Mouse (Mus musculus): ENCODE data around the gene Zfp692. TPM values are rescaled to one million over a fixed set of nuclear protein-coding genes. Genes with fewer than 3 reads are reported as not detected.
"Not testable (repeated sequence)": the region's sequence is repeated elsewhere in the genome, so short reads cannot be mapped to it uniquely, and the experiment has no call there.

Gene Zfp692
- polyA plus RNA-seq, 1 experiment = 21.1 TPM

DNA sequence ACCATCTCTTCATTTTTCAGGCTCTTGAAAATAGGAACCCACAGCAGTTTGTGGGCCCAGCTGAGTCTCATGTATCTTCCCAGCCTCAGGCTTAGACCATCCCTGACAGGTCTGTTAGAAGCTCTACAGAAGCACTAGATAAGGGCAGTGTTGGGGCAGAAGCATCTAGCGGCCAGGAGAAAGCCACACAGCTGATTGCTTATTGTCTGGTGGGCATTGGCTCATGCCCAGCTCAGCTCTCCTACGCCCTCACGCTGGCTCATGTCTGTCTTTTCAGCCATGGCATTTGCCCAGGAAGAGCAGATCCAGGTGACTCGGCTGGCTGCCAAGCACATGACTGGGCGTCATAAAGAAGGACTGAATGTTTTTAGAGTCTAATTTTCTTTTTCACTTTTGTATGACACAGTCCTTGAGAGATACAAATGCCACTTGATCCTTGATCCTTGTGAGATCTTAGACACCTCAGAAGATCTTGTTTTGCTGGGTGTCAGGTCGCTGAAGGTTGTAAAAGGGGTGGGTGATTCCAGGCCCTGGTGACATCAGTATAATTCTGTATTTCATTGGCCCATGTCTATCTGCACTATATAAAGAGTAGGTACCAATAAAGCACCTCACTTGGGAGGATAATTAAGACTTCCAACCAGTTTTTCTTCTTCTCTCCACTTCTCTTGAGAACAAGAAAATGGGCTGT is 51.1 kb downstream of the Zfp692 start:
- Histone ChIP-seq H3K9ac (ENCODE audit: low read depth, poor library complexity, severe bottlenecking) (no peak overlapping the region), H3K36me3 (ENCODE audit: control insufficient read depth, insufficient read depth, low read length, poor library complexity, severe bottlenecking) (no peaks in the 10 kb centered on the region), H3K27ac (ENCODE audit: insufficient read depth, low read length) (no peak overlapping the region), H3K27me3 (ENCODE audit: control insufficient read depth, insufficient read depth, low read length, poor library complexity, severe bottlenecking) (no peaks in the 10 kb centered on the region), H3K4me3 (ENCODE audit: low read depth, low read length) (no peak overlapping the region), H3K9me3 (replicated peaks; ENCODE audit: control insufficient read depth, insufficient read depth, low read length, poor library complexity, severe bottlenecking) (no peaks in the 10 kb centered on the region), H3K4me1 (ENCODE audit: control insufficient read depth, insufficient read depth, low read length) (no peaks in the 10 kb centered on the region)
- TF ChIP-seq EP300 (IDR thresholded peaks at IDR 0.05; ENCODE audit: insufficient read depth, low read depth, low read length) (no peak), POLR2A (IDR thresholded peaks at IDR 0.05; ENCODE audit: insufficient read depth, low read length) (no peak), CTCF (IDR thresholded peaks at IDR 0.05; ENCODE audit: low read depth, low read length) (no peak)

DNA sequence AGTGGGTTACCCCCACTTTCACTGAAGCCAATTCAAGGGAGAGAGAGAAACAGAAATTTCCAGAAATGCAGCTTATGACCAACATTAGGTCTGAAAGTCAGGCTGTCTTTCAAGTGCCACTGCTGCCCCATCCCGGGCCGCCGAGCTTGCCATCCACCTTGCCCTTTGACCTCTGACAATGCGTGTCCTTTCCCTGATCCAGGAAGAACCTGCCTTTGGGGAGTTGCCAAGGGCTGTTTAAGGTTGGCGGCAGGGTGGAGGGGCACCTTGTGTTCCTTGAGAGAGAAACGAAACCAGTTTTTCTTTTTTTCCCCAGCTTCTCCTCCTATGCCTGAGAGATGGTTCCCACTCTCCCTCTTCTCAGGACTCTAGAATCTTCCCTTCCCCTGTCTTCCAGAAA is 55.7 kb downstream of the Zfp692 start:
- H3K9ac ChIP-seq (ENCODE audit: low read depth, poor library complexity, severe bottlenecking); H3K36me3 ChIP-seq (ENCODE audit: control insufficient read depth, insufficient read depth, low read length, poor library complexity, severe bottlenecking); H3K9me3 ChIP-seq (replicated peaks; ENCODE audit: control insufficient read depth, insufficient read depth, low read length, poor library complexity, severe bottlenecking): not testable (repeated sequence)

More for the DNA sequence above, 55.7 kb downstream of the Zfp692 start:
- not testable (repeated sequence) for H3K4me3 ChIP-seq (ENCODE audit: low read depth, low read length); H3K4me1 ChIP-seq (ENCODE audit: control insufficient read depth, insufficient read depth, low read length); H3K27ac ChIP-seq (ENCODE audit: insufficient read depth, low read length); H3K27me3 ChIP-seq (ENCODE audit: control insufficient read depth, insufficient read depth, low read length, poor library complexity, severe bottlenecking)

Other genes with a start within 250 kb of the Zfp692 start
- not detected in 2 replicates for gene Gm12248, start 213.9 kb upstream of the Zfp692 start, polyA plus RNA-seq (2011; ENCODE audit: insufficient read depth, insufficient read length, low read depth, missing spikeins)
- gene Cnot8, start 202.9 kb upstream of the Zfp692 start, polyA plus RNA-seq (2011; ENCODE audit: insufficient read depth, insufficient read length, low read depth, missing spikeins) = 98.9 and 102 TPM in 2 replicates
- gene Gemin5, start 138.5 kb upstream of the Zfp692 start, polyA plus RNA-seq (2011; ENCODE audit: insufficient read depth, insufficient read length, low read depth, missing spikeins) = 45.5 and 50.4 TPM in 2 replicates
- 61.9 and 66.8 TPM in 2 replicates for gene Mrpl22, start 135.4 kb upstream of the Zfp692 start, polyA plus RNA-seq (2011; ENCODE audit: insufficient read depth, insufficient read length, low read depth, missing spikeins)
- gene Igtp, start 107.5 kb upstream of the Zfp692 start, polyA plus RNA-seq (2011; ENCODE audit: insufficient read depth, insufficient read length, low read depth, missing spikeins) = 9.9 and 10.1 TPM in 2 replicates
- gene Irgm2, start 107.5 kb upstream of the Zfp692 start, polyA plus RNA-seq (2011; ENCODE audit: insufficient read depth, insufficient read length, low read depth, missing spikeins) = 5.4 and 5.6 TPM in 2 replicates
- not detected in 2 replicates for gene 4930438A08Rik, start 32.3 kb upstream of the Zfp692 start, polyA plus RNA-seq (2011; ENCODE audit: insufficient read depth, insufficient read length, low read depth, missing spikeins)
- 8.3 and 9.0 TPM in 2 replicates for gene Zfp672, start 23.3 kb downstream of the Zfp692 start, polyA plus RNA-seq (2011; ENCODE audit: insufficient read depth, insufficient read length, low read depth, missing spikeins)
- gene Sh3bp5l, start 23.7 kb downstream of the Zfp692 start, polyA plus RNA-seq (2011; ENCODE audit: insufficient read depth, insufficient read length, low read depth, missing spikeins) = 33.6 and 41.4 TPM in 2 replicates
- not detected in 2 replicates for gene Lypd8, start 72.0 kb downstream of the Zfp692 start, polyA plus RNA-seq (2011; ENCODE audit: insufficient read depth, insufficient read length, low read depth, missing spikeins)
- gene 1810065E05Rik, start 114.0 kb downstream of the Zfp692 start, polyA plus RNA-seq (2011; ENCODE audit: insufficient read depth, insufficient read length, low read depth, missing spikeins) = not detected in 2 replicates
- gene Gm12253, start 125.5 kb downstream of the Zfp692 start, polyA plus RNA-seq (2011; ENCODE audit: insufficient read depth, insufficient read length, low read depth, missing spikeins) = not detected in 2 replicates
- not detected in 2 replicates for gene Lypd9, start 145.9 kb downstream of the Zfp692 start, polyA plus RNA-seq (2011; ENCODE audit: insufficient read depth, insufficient read length, low read depth, missing spikeins)
- not detected in 2 replicates for gene Olfr30, start 155.2 kb downstream of the Zfp692 start, polyA plus RNA-seq (2011; ENCODE audit: insufficient read depth, insufficient read length, low read depth, missing spikeins)
- gene Olfr332, start 185.5 kb downstream of the Zfp692 start, polyA plus RNA-seq (2011; ENCODE audit: insufficient read depth, insufficient read length, low read depth, missing spikeins) = not detected in 2 replicates
- gene Olfr331, start 195.5 kb downstream of the Zfp692 start, polyA plus RNA-seq (2011; ENCODE audit: insufficient read depth, insufficient read length, low read depth, missing spikeins) = not detected in 2 replicates
- gene Olfr330, start 227.8 kb downstream of the Zfp692 start, polyA plus RNA-seq (2011; ENCODE audit: insufficient read depth, insufficient read length, low read depth, missing spikeins) = not detected in 2 replicates
- gene Olfr329-ps, start 239.4 kb downstream of the Zfp692 start, polyA plus RNA-seq (2011; ENCODE audit: insufficient read depth, insufficient read length, low read depth, missing spikeins) = not detected in 2 replicates
- not detected in 2 replicates for gene Olfr328, start 248.6 kb downstream of the Zfp692 start, polyA plus RNA-seq (2011; ENCODE audit: insufficient read depth, insufficient read length, low read depth, missing spikeins)

Measured in ES-Bruce4 (cell line).